Mouse (Mus musculus): ENCODE results near the gene Plekhg5. TPM values are rescaled to one million over a fixed set of nuclear protein-coding genes. Genes with fewer than 3 reads are reported as not detected.

Plekhg5 gene
- polyA plus RNA-seq, 1 experiment from 2014 or later, result 17.4 TPM

- Histone ChIP-seq H3K27me3 (peaks cover 55% of the 10 kb centered on the region), H3K4me2 (no peak overlapping the region), H3K36me3 (peaks cover 62% of the 10 kb centered on the region), H3K9me3 (no peaks in the 10 kb centered on the region), H3K9ac (replicated peaks) (no peak overlapping the region), H3K27ac (no peak overlapping the region), H3K4me1 (replicated peaks) (peaks cover 17% of the 10 kb centered on the region), H3K4me3 (replicated peaks) (no peak overlapping the region)
- WGBS, result 66% methylated on average over 16 of the region's 16 CpGs
- ATAC-seq (ENCODE audit: insufficient number of reproducible peaks, insufficient read depth, low FRiP score, low TSS enrichment, low read depth), result no peak
These were observed 41.8 kb downstream of the Plekhg5 start for GRCm38 (mm10) chr4:152114080-152114479.

GRCm38 (mm10) chr4:152115921-152116612 lies 43.8 kb downstream of the Plekhg5 start, which contains the start of gene Tnfrsf25:
Gene Tnfrsf25, plus strand, starts transcription at chr4:152115934.
- H3K4me2 ChIP-seq, result peak within 1 kb of the TSS; percentile 55
- H3K9me3 ChIP-seq, result no peaks in the 10 kb centered on the region
- no peak for ATAC-seq (ENCODE audit: insufficient number of reproducible peaks, insufficient read depth, low FRiP score, low TSS enrichment, low read depth)
- peaks cover 75% of the 10 kb centered on the region for H3K27me3 ChIP-seq
- WGBS, result 4% methylated on average over 30 of the region's 30 CpGs
- H3K9ac ChIP-seq (replicated peaks), result peak within 1 kb of the TSS; percentile 31; the same call in 1 of the 2 replicates
- H3K27ac ChIP-seq, result 0 out of 2 replicates have a peak within 1 kb of the TSS, but pooled peaks have one; percentile 41
- H3K36me3 ChIP-seq, result peaks cover 44% of the 10 kb centered on the region
- peak within 1 kb of the TSS; percentile 26 for H3K4me3 ChIP-seq (replicated peaks)
- H3K4me1 ChIP-seq (replicated peaks), result peaks cover 34% of the 10 kb centered on the region

GRCm38 (mm10) chr4:152117538-152117937 lies 45.2 kb downstream of the Plekhg5 start:
- 73% methylated on average over 9 of the region's 9 CpGs for WGBS
- no peak overlapping the region for H3K4me3 ChIP-seq (replicated peaks)
- peaks cover 90% of the 10 kb centered on the region for H3K27me3 ChIP-seq
- no peak overlapping the region for H3K9ac ChIP-seq (replicated peaks)
- H3K36me3 ChIP-seq, result peaks cover 31% of the 10 kb centered on the region
- peaks cover 37% of the 10 kb centered on the region for H3K4me1 ChIP-seq (replicated peaks)
- ATAC-seq (ENCODE audit: insufficient number of reproducible peaks, insufficient read depth, low FRiP score, low TSS enrichment, low read depth), result no peak
- H3K27ac ChIP-seq, result no peak overlapping the region
- H3K4me2 ChIP-seq, result no peak overlapping the region
- H3K9me3 ChIP-seq, result no peaks in the 10 kb centered on the region

GRCm38 (mm10) chr4:152119396-152120292 lies 47.3 kb downstream of the Plekhg5 start:
- WGBS, result 2% methylated on average over 39 of the region's 39 CpGs
- Histone ChIP-seq H3K4me2 (peak overlapping the region; percentile 44), H3K36me3 (peaks cover 10% of the 10 kb centered on the region), H3K27me3 (peaks cover 100% of the 10 kb centered on the region), H3K4me3 (replicated peaks) (peak overlapping the region; percentile 19), H3K9ac (replicated peaks) (no peak overlapping the region; the same call in 1 of the 2 replicates), H3K27ac (no peak overlapping the region), H3K4me1 (replicated peaks) (peaks cover 37% of the 10 kb centered on the region), H3K9me3 (no peaks in the 10 kb centered on the region)
- ATAC-seq (ENCODE audit: insufficient number of reproducible peaks, insufficient read depth, low FRiP score, low TSS enrichment, low read depth), result no peak

GRCm38 (mm10) chr4:152120311-152121182 lies 48.2 kb downstream of the Plekhg5 start:
- no peak overlapping the region for H3K9ac ChIP-seq (replicated peaks)

GRCm38 (mm10) chr4:152121183-152121505 lies 48.8 kb downstream of the Plekhg5 start:
- H3K27me3 ChIP-seq, result peaks cover 100% of the 10 kb centered on the region
- H3K27ac ChIP-seq, result no peak overlapping the region
- no peaks in the 10 kb centered on the region for H3K9me3 ChIP-seq
- 2% methylated on average over 12 of the region's 12 CpGs for WGBS
- no peak for ATAC-seq (ENCODE audit: insufficient number of reproducible peaks, insufficient read depth, low FRiP score, low TSS enrichment, low read depth)
- no peak overlapping the region for H3K9ac ChIP-seq (replicated peaks)
- H3K36me3 ChIP-seq, result 0 out of 2 replicates have a peak, but pooled peaks cover 3% of the 10 kb centered on the region
- peak overlapping the region; percentile 19 for H3K4me3 ChIP-seq (replicated peaks)
- H3K4me1 ChIP-seq (replicated peaks), result peaks cover 38% of the 10 kb centered on the region
- peak overlapping the region; percentile 44 for H3K4me2 ChIP-seq

More at GRCm38 (mm10) chr4:152120311-152121182, 48.2 kb downstream of the Plekhg5 start:
- WGBS, result 1% methylated on average over 31 of the region's 31 CpGs
- Histone ChIP-seq H3K27me3 (peaks cover 100% of the 10 kb centered on the region), H3K9me3 (no peaks in the 10 kb centered on the region), H3K4me3 (replicated peaks) (peak overlapping the region; percentile 19), H3K36me3 (peaks cover 3% of the 10 kb centered on the region; the same call in 1 of the 2 replicates), H3K4me1 (replicated peaks) (peaks cover 38% of the 10 kb centered on the region), H3K27ac (no peak overlapping the region), H3K4me2 (peak overlapping the region; percentile 44)
- ATAC-seq (ENCODE audit: insufficient number of reproducible peaks, insufficient read depth, low FRiP score, low TSS enrichment, low read depth), result no peak

GRCm38 (mm10) chr4:152124361-152124961 lies 52.2 kb downstream of the Plekhg5 start:
- peaks cover 38% of the 10 kb centered on the region for H3K4me1 ChIP-seq (replicated peaks)
- ATAC-seq (ENCODE audit: insufficient number of reproducible peaks, insufficient read depth, low FRiP score, low TSS enrichment, low read depth), result no peak
- peaks cover 100% of the 10 kb centered on the region for H3K27me3 ChIP-seq
- no peak overlapping the region for H3K27ac ChIP-seq
- no peaks in the 10 kb centered on the region for H3K36me3 ChIP-seq
- H3K4me2 ChIP-seq, result no peak overlapping the region
- H3K9ac ChIP-seq (replicated peaks), result no peak overlapping the region
- 15% methylated on average over 13 of the region's 13 CpGs for WGBS
- H3K9me3 ChIP-seq, result no peaks in the 10 kb centered on the region
- no peak overlapping the region for H3K4me3 ChIP-seq (replicated peaks)

GRCm38 (mm10) chr4:152125161-152126025 lies 53.1 kb downstream of the Plekhg5 start:
- Histone ChIP-seq H3K4me1 (replicated peaks) (peaks cover 33% of the 10 kb centered on the region), H3K27ac (no peak overlapping the region), H3K4me3 (replicated peaks) (peak overlapping the region; percentile 31), H3K4me2 (peak overlapping the region; percentile 48), H3K9me3 (no peaks in the 10 kb centered on the region), H3K9ac (replicated peaks) (no peak overlapping the region; the same call in 1 of the 2 replicates), H3K36me3 (no peaks in the 10 kb centered on the region), H3K27me3 (peaks cover 100% of the 10 kb centered on the region)
- no peak for ATAC-seq (ENCODE audit: insufficient number of reproducible peaks, insufficient read depth, low FRiP score, low TSS enrichment, low read depth)
- 5% methylated on average over 56 of the region's 56 CpGs for WGBS

GRCm38 (mm10) chr4:152126026-152126920 lies 54.0 kb downstream of the Plekhg5 start:
- Histone ChIP-seq H3K4me2 (peak overlapping the region; percentile 48), H3K4me3 (replicated peaks) (peak overlapping the region; percentile 31), H3K27me3 (peaks cover 100% of the 10 kb centered on the region), H3K9ac (replicated peaks) (no peak overlapping the region; the same call in 1 of the 2 replicates), H3K9me3 (no peaks in the 10 kb centered on the region), H3K36me3 (no peaks in the 10 kb centered on the region), H3K4me1 (replicated peaks) (peaks cover 33% of the 10 kb centered on the region), H3K27ac (no peak overlapping the region)
- 2% methylated on average over 65 of the region's 65 CpGs for WGBS
- no peak for ATAC-seq (ENCODE audit: insufficient number of reproducible peaks, insufficient read depth, low FRiP score, low TSS enrichment, low read depth)
